Mouse (Mus musculus): ENCODE data around the gene Ppp2r5d.

Gene Ppp2r5d

GRCm38 (mm10) chr17:46704887-46705835 lies at the start of gene Ppp2r5d:
Ppp2r5d (minus strand) TSS chr17:46705111.
- DNase-seq (ENCODE audit: low spot score in 2 of 2), result peak; percentile 95 to 98

GRCm38 (mm10) chr17:46751794-46752556 lies 47.1 kb upstream of the Ppp2r5d start, which contains the start of gene Cnpy3:
Cnpy3 (minus strand) TSS chr17:46752214.
- peak; percentile 97 to 98 for DNase-seq (ENCODE audit: low spot score in 2 of 2)

GRCm38 (mm10) chr17:46751056-46751793 lies 46.3 kb upstream of the Ppp2r5d start:
- DNase-seq (ENCODE audit: low spot score in 2 of 2), result no peak

GRCm38 (mm10) chr17:46750580-46750979 lies 45.7 kb upstream of the Ppp2r5d start:
- DNase-seq (ENCODE audit: low spot score in 2 of 2), result no peak

GRCm38 (mm10) chr17:46749282-46749681 lies 44.4 kb upstream of the Ppp2r5d start:
- no peak for DNase-seq (ENCODE audit: low spot score in 2 of 2)

GRCm38 (mm10) chr17:46747806-46748205 lies 42.9 kb upstream of the Ppp2r5d start:
- no peak for DNase-seq (ENCODE audit: low spot score in 2 of 2)

- no peak for DNase-seq (ENCODE audit: low spot score in 2 of 2)
These were observed 42.3 kb upstream of the Ppp2r5d start for GRCm38 (mm10) chr17:46747234-46747633.

- no peak for DNase-seq (ENCODE audit: low spot score in 2 of 2)
These were observed 40.6 kb upstream of the Ppp2r5d start for GRCm38 (mm10) chr17:46745506-46745905.

- DNase-seq (ENCODE audit: low spot score in 2 of 2), result no peak
These were observed 38.1 kb upstream of the Ppp2r5d start for GRCm38 (mm10) chr17:46742986-46743385.

GRCm38 (mm10) chr17:46741305-46741704 lies 36.4 kb upstream of the Ppp2r5d start:
- no peak for DNase-seq (ENCODE audit: low spot score in 2 of 2)

- DNase-seq (ENCODE audit: low spot score in 2 of 2), result no peak
These were observed 31.2 kb upstream of the Ppp2r5d start for GRCm38 (mm10) chr17:46736160-46736559.

GRCm38 (mm10) chr17:46735287-46735686 lies 30.4 kb upstream of the Ppp2r5d start:
- DNase-seq (ENCODE audit: low spot score in 2 of 2), result no peak

GRCm38 (mm10) chr17:46734055-46734454 lies 29.1 kb upstream of the Ppp2r5d start:
- DNase-seq (ENCODE audit: low spot score in 2 of 2), result no peak

- no peak for DNase-seq (ENCODE audit: low spot score in 2 of 2)
These were observed 24.0 kb upstream of the Ppp2r5d start, which contains the start of gene Gnmt for GRCm38 (mm10) chr17:46728904-46729318. Gnmt (minus strand) TSS chr17:46729168.

- DNase-seq (ENCODE audit: low spot score in 2 of 2), result no peak
These were observed 23.6 kb upstream of the Ppp2r5d start for GRCm38 (mm10) chr17:46728496-46728895.

- DNase-seq (ENCODE audit: low spot score in 2 of 2), result no peak
These were observed 23.1 kb upstream of the Ppp2r5d start for GRCm38 (mm10) chr17:46728021-46728420.

- DNase-seq (ENCODE audit: low spot score in 2 of 2), result no peak
These were observed 22.4 kb upstream of the Ppp2r5d start for GRCm38 (mm10) chr17:46727271-46727670.

GRCm38 (mm10) chr17:46725731-46726645 lies 21.1 kb upstream of the Ppp2r5d start:
- no peak for DNase-seq (ENCODE audit: low spot score in 2 of 2)

GRCm38 (mm10) chr17:46725273-46725672 lies 20.4 kb upstream of the Ppp2r5d start:
- DNase-seq (ENCODE audit: low spot score in 2 of 2), result no peak

GRCm38 (mm10) chr17:46724477-46725084 lies 19.7 kb upstream of the Ppp2r5d start:
- no peak for DNase-seq (ENCODE audit: low spot score in 2 of 2)
